Mouse (Mus musculus) liver, embryonic 14.5 days (tissue): Measurements from ENCODE around the gene Dhx34.

Source experiments
- CTCF ChIP-seq: IDR thresholded peaks from 2 replicates; pipeline ENCODE4 v1.5.1; 2016; ENCODE audit warnings: antibody characterized with exemption, low read depth, control low read depth
- EP300 ChIP-seq: IDR thresholded peaks from 2 replicates; pipeline ENCODE4 v1.6.1; 2016; ENCODE audit warnings: antibody characterized with exemption, low read depth

DNA sequence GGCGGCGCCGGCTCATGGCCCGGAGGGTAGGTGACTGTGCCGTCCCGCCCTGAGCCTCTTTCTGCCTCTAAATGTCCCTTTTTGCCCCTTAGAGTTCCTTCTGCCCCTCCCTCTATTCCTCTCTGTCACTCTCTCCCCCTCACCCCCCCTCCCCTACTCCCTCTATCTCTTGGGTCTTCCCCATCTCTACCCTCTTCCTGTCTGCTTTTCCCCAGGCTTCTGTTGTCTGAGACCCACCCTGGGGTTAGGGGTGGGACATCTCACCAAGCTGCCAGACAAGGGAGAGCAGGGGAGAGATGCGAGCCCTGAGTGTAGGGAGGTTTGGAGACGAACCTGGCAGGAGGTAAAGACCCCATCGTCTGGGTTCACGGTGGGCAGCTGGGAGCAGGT, 46.3 kb downstream of the Dhx34 start:
- no peak for TF ChIP-seq CTCF
- TF ChIP-seq EP300 = no peak
